Mouse (Mus musculus) urinary bladder, postnatal 4 days (tissue): ENCODE data around the gene Dnah5.
"Not testable (repeated sequence)": the region's sequence is repeated elsewhere in the genome, so short reads cannot be mapped to it uniquely, and the experiment has no call there.

ENCODE experiments used
- DNase-seq, 2 experiments: peaks; one replicate each; pipeline ENCODE4 v3.0.0; 2021 to 2022; ENCODE audit warnings: low spot score in 2 of 2

Dnah5 gene

GRCm38 (mm10) chr15:28307131-28307530 lies 103.6 kb downstream of the Dnah5 start:
- DNase-seq: no peak

GRCm38 (mm10) chr15:28307884-28308283 lies 104.3 kb downstream of the Dnah5 start:
- DNase-seq: no peak

- no peak for DNase-seq
Measured at GRCm38 (mm10) chr15:28310516-28310915, 107.0 kb downstream of the Dnah5 start.

- DNase-seq: no peak
Measured at GRCm38 (mm10) chr15:28313451-28313850, 109.9 kb downstream of the Dnah5 start.

GRCm38 (mm10) chr15:28315812-28316528 lies 112.4 kb downstream of the Dnah5 start:
- no peak for DNase-seq

GRCm38 (mm10) chr15:28322533-28322932 lies 119.0 kb downstream of the Dnah5 start:
- no peak for DNase-seq

GRCm38 (mm10) chr15:28326985-28327384 lies 123.4 kb downstream of the Dnah5 start:
- no peak for DNase-seq

GRCm38 (mm10) chr15:28327441-28327840 lies 123.9 kb downstream of the Dnah5 start:
- DNase-seq: no peak

GRCm38 (mm10) chr15:28341151-28341550 lies 137.6 kb downstream of the Dnah5 start:
- no peak for DNase-seq

GRCm38 (mm10) chr15:28367561-28367960 lies 164.0 kb downstream of the Dnah5 start:
- no peak for DNase-seq

GRCm38 (mm10) chr15:28370431-28370830 lies 166.9 kb downstream of the Dnah5 start:
- DNase-seq: no peak

GRCm38 (mm10) chr15:28371506-28371905 lies 168.0 kb downstream of the Dnah5 start:
- DNase-seq: no peak

- DNase-seq: no peak
Measured at GRCm38 (mm10) chr15:28374394-28374793, 170.8 kb downstream of the Dnah5 start.

- no peak for DNase-seq
Measured at GRCm38 (mm10) chr15:28380909-28381308, 177.4 kb downstream of the Dnah5 start.

- DNase-seq: not testable (repeated sequence)
Measured at GRCm38 (mm10) chr15:28393723-28394122, 190.2 kb downstream of the Dnah5 start.

- DNase-seq: no peak
Measured at GRCm38 (mm10) chr15:28395481-28395880, 191.9 kb downstream of the Dnah5 start.

- no peak for DNase-seq
Measured at GRCm38 (mm10) chr15:28398472-28398871, 194.9 kb downstream of the Dnah5 start.

GRCm38 (mm10) chr15:28399258-28399657 lies 195.7 kb downstream of the Dnah5 start:
- no peak for DNase-seq

GRCm38 (mm10) chr15:28404630-28405029 lies 201.1 kb downstream of the Dnah5 start:
- no peak for DNase-seq

- DNase-seq: no peak
Measured at GRCm38 (mm10) chr15:28405136-28405535, 201.6 kb downstream of the Dnah5 start.

GRCm38 (mm10) chr15:28439702-28440101 lies 236.2 kb downstream of the Dnah5 start:
- no peak for DNase-seq

GRCm38 (mm10) chr15:28444494-28444893 lies 240.9 kb downstream of the Dnah5 start:
- no peak for DNase-seq

- not testable (repeated sequence) for DNase-seq
Measured at GRCm38 (mm10) chr15:28461091-28461778, 257.7 kb downstream of the Dnah5 start.
